In the genomic region with DNA sequence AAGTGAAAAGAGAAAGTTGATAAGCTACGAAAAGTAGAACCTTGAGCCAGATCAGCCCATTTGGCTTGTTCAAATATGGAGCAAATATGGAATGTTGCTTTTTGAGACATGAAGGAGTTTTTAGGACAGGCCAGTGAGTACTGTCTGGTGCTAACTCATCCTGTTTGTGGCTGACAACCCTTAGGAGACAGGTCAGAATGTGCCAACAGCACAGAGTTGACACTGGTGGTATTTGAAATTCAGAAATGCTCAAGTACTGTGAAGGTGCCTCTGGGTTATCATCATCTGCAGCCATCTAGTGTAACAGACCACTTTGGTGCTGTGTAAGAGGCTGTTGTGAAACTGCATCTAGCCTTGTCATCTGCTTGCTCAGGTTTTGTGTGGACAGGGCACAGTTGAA, we compare ENCODE assay signal across 8 mouse cellular contexts. TPM values are rescaled to one million over a fixed set of nuclear protein-coding genes. Genes with fewer than 3 reads are reported as not detected.
DNase-seq lines count a peak whose midpoint lies in the region; ATAC-seq and TF ChIP-seq lines count a peak whose summit lies in the region.

No protein-coding gene starts in this region.

- no peaks in the 10 kb centered on the region for H3K27me3 ChIP-seq in hindbrain, embryonic 12.5 days
- peaks cover 16% of the 10 kb centered on the region for H3K27me3 ChIP-seq in midbrain, embryonic 10.5 days (ENCODE audit: low read depth, poor library complexity, severe bottlenecking)

- TF ChIP-seq POLR2A in bone marrow, adult 2 months (IDR thresholded peaks at IDR 0.05; ENCODE audit: borderline replicate concordance, control insufficient read depth, low read depth, low read length), result no peak

- no peak for ATAC-seq in hindbrain, embryonic 12.5 days (ENCODE audit: low FRiP score)

- H3K36me3 ChIP-seq in hindbrain, embryonic 12.5 days, result no peaks in the 10 kb centered on the region
- H3K36me3 ChIP-seq in midbrain, embryonic 10.5 days, result no peaks in the 10 kb centered on the region

- H3K4me2 ChIP-seq in hindbrain, embryonic 12.5 days (replicated peaks), result peak overlapping the region; percentile 71

- H3K4me1 ChIP-seq in bone marrow, adult 2 months (ENCODE audit: control insufficient read depth, insufficient read depth, low read length), result peaks cover 6% of the 10 kb centered on the region
- H3K4me1 ChIP-seq in hindbrain, embryonic 12.5 days, result peaks cover 13% of the 10 kb centered on the region
- peaks cover 37% of the 10 kb centered on the region for H3K4me1 ChIP-seq in midbrain, embryonic 10.5 days

- DNase-seq in heart, adult 11 months, result peak; percentile 72
- DNase-seq in heart, postnatal 4 days, result no peak
- no peak for DNase-seq in midbrain, embryonic 10.5 days (ENCODE audit: low spot score)
- no peak for DNase-seq in gastrocnemius, postnatal 10 days
- no peak for DNase-seq in gastrocnemius, postnatal 14 days
- no peak for DNase-seq in left cerebral cortex, adult 9 months (ENCODE audit: low spot score in 2 of 2)

- no peak overlapping the region for H3K9ac ChIP-seq in hindbrain, embryonic 12.5 days

- H3K4me3 ChIP-seq in bone marrow, adult 2 months (replicated peaks; ENCODE audit: control insufficient read depth, low read depth, low read length), result peak overlapping the region; percentile 76
- peak overlapping the region; percentile 89; the same call in 1 of the 2 replicates for H3K4me3 ChIP-seq in hindbrain, embryonic 12.5 days
- H3K4me3 ChIP-seq in midbrain, embryonic 10.5 days, result peak overlapping the region; percentile 87

- TF ChIP-seq CTCF in bone marrow, adult 2 months (IDR thresholded peaks at IDR 0.05; ENCODE audit: control insufficient read depth, insufficient read depth, low read length), result no peak

- H3K9me3 ChIP-seq in hindbrain, embryonic 12.5 days (replicated peaks), result no peaks in the 10 kb centered on the region
- H3K9me3 ChIP-seq in midbrain, embryonic 10.5 days (replicated peaks), result no peaks in the 10 kb centered on the region

- intact Hi-C loops in gastrocnemius, postnatal 14 days (cut with DNase I; ENCODE audit: low total_unique reads), result no loop called here

- peak overlapping the region; percentile 87; the same call in 1 of the 2 replicates for H3K27ac ChIP-seq in bone marrow, adult 2 months (ENCODE audit: control insufficient read depth, insufficient read depth, low read depth, low read length, poor library complexity)
- no peak overlapping the region for H3K27ac ChIP-seq in hindbrain, embryonic 12.5 days
- no peak overlapping the region for H3K27ac ChIP-seq in midbrain, embryonic 10.5 days (replicated peaks)

- WGBS in bone marrow, adult 2 months, result 11% methylated on average over 1 of the region's 1 CpGs
- 87% methylated on average over 1 of the region's 1 CpGs for WGBS in hindbrain, embryonic 12.5 days
- 84% methylated on average over 1 of the region's 1 CpGs for WGBS in midbrain, embryonic 10.5 days

RNA-seq across cellular contexts. Expression of a gene that starts 1.5 kb away (rescaled TPM):
- total RNA-seq in heart, postnatal 4 days (2021), result 10 to 100 TPM; 14.2 to 15.1 TPM
- 29.5 and 33.4 TPM in 2 replicates for polyA plus RNA-seq in bone marrow, adult 2 months (2011; ENCODE audit: insufficient read depth, insufficient read length, low replicate concordance, missing spikeins)
- 9.2 and 10.0 TPM in 2 replicates for polyA plus RNA-seq in hindbrain, embryonic 12.5 days (2016; fragmentation: Nextera tagmentation; extraction: Ambion mirVana)
- 3.8 and 4.1 TPM in 2 replicates for polyA plus RNA-seq in midbrain, embryonic 10.5 days (2016; fragmentation: Nextera tagmentation; extraction: Ambion mirVana)
- total RNA-seq in gastrocnemius, postnatal 10 days (2021), result 10 to 100 TPM; 37.7 to 38.2 TPM
- total RNA-seq in gastrocnemius, postnatal 14 days (2021), result 10 to 100 TPM; 27.0 to 29.8 TPM
